Mouse (Mus musculus): ENCODE measurements around the gene Serpinb2.
A peak's percentile ranks its signal among the peaks of the same experiment; 100 is the strongest.

Serpinb2 gene

GRCm38 (mm10) chr1:107511252-107511651 lies at the start of gene Serpinb2:
Gene Serpinb2, plus strand, starts transcription at chr1:107511423.
- DNase-seq, result no peak

GRCm38 (mm10) chr1:107479909-107480308 lies 31.3 kb upstream of the Serpinb2 start:
- no peak for DNase-seq

- peak; percentile 76 for DNase-seq
Observed at GRCm38 (mm10) chr1:107481452-107481851, 29.8 kb upstream of the Serpinb2 start.

GRCm38 (mm10) chr1:107489577-107489976 lies 21.6 kb upstream of the Serpinb2 start:
- no peak for DNase-seq

- no peak for DNase-seq
Observed at GRCm38 (mm10) chr1:107496789-107497188, 14.4 kb upstream of the Serpinb2 start.

GRCm38 (mm10) chr1:107502025-107502424 lies 9.2 kb upstream of the Serpinb2 start:
- no peak for DNase-seq

GRCm38 (mm10) chr1:107503294-107503693 lies 7.9 kb upstream of the Serpinb2 start:
- DNase-seq, result no peak

- DNase-seq, result no peak
Observed at GRCm38 (mm10) chr1:107505898-107506562, 5.2 kb upstream of the Serpinb2 start.

- no peak for DNase-seq
Observed at GRCm38 (mm10) chr1:107512194-107513138, 1.2 kb downstream of the Serpinb2 start.

- no peak for DNase-seq
Observed at GRCm38 (mm10) chr1:107513530-107513929, 2.3 kb downstream of the Serpinb2 start.

GRCm38 (mm10) chr1:107515839-107516498 lies 4.7 kb downstream of the Serpinb2 start:
- DNase-seq, result no peak

GRCm38 (mm10) chr1:107525592-107525991 lies 14.4 kb downstream of the Serpinb2 start:
- DNase-seq, result no peak

GRCm38 (mm10) chr1:107528325-107529078 lies 17.3 kb downstream of the Serpinb2 start:
- DNase-seq, result no peak

GRCm38 (mm10) chr1:107529365-107530052 lies 18.3 kb downstream of the Serpinb2 start:
- no peak for DNase-seq

- no peak for DNase-seq
Observed at GRCm38 (mm10) chr1:107533736-107534135, 22.5 kb downstream of the Serpinb2 start.

GRCm38 (mm10) chr1:107537435-107537834 lies 26.2 kb downstream of the Serpinb2 start:
- DNase-seq, result no peak

- no peak for DNase-seq
Observed at GRCm38 (mm10) chr1:107559494-107559893, 48.3 kb downstream of the Serpinb2 start.

- no peak for DNase-seq
Observed at GRCm38 (mm10) chr1:107562110-107562509, 50.9 kb downstream of the Serpinb2 start.

- no peak for DNase-seq
Observed at GRCm38 (mm10) chr1:107565644-107566043, 54.4 kb downstream of the Serpinb2 start.

GRCm38 (mm10) chr1:107576094-107576493 lies 64.9 kb downstream of the Serpinb2 start:
- no peak for DNase-seq

- no peak for DNase-seq
Observed at GRCm38 (mm10) chr1:107577514-107577913, 66.3 kb downstream of the Serpinb2 start.

- DNase-seq, result peak; percentile 32
Observed at GRCm38 (mm10) chr1:107581220-107581619, 70.0 kb downstream of the Serpinb2 start.
